Mouse (Mus musculus) heart, embryonic 14.5 days (tissue): ENCODE results near the gene Bcor. TPM values are rescaled to one million over a fixed set of nuclear protein-coding genes. Genes with fewer than 3 reads are reported as not detected.
A peak's percentile ranks its signal among the peaks of the same experiment; 100 is the strongest.

Source experiments
- ATAC-seq: fragments of 200-750 bp; cut with Nextera tagmentation; 2 replicates; pipeline ENCODE4 v1.8.0; 2017; ENCODE audit warnings: low read depth, moderate TSS enrichment; ENCODE audit not compliant: insufficient number of reproducible peaks, insufficient read depth, low FRiP score
- H3K27ac ChIP-seq, 2 experiments: fragments of 200-500 bp in 1 of 2; fragments of 300-500 bp in 1 of 2; sonication (generic) in 1 of 2; replicated peaks in 1 of 2; 2 replicates each; pipeline ENCODE4 v1.5.1; 2012 to 2014; ENCODE audit warnings: low read depth in 2 of 2, low read length in 2 of 2, control low read depth in 1 of 2, mild to moderate bottlenecking in 1 of 2, mixed read lengths in 1 of 2; ENCODE audit not compliant: control insufficient read depth in 1 of 2, insufficient read depth in 1 of 2
- H3K27me3 ChIP-seq: fragments of 300-500 bp; sonication (generic); 2 replicates; pipeline ENCODE4 v1.6.1; 2014; ENCODE audit warnings: mild to moderate bottlenecking, low read length, control low read depth; ENCODE audit not compliant: control insufficient read depth, insufficient read depth
- H3K36me3 ChIP-seq: fragments of 300-500 bp; sonication (generic); 2 replicates; pipeline ENCODE4 v1.6.1; 2014; ENCODE audit warnings: mild to moderate bottlenecking, control low read depth, low read length, mixed read lengths; ENCODE audit not compliant: control insufficient read depth, insufficient read depth
- H3K4me1 ChIP-seq, 2 experiments: fragments of 200-500 bp in 1 of 2; fragments of 300-500 bp in 1 of 2; sonication (generic) in 1 of 2; 2 replicates each; pipeline ENCODE4 v1.6.1; 2012 to 2014; ENCODE audit warnings: low read length in 2 of 2, control low read depth in 1 of 2, mixed read lengths in 1 of 2; ENCODE audit not compliant: control insufficient read depth in 2 of 2, insufficient read depth in 2 of 2
- H3K4me2 ChIP-seq: fragments of 300-500 bp; sonication (generic); 2 replicates; pipeline ENCODE4 v1.6.1; 2014; ENCODE audit warnings: mild to moderate bottlenecking, low read length
- H3K4me3 ChIP-seq, 2 experiments: fragments of 200-500 bp in 1 of 2; fragments of 300-500 bp in 1 of 2; sonication (generic) in 1 of 2; 2 replicates each; pipeline ENCODE4 v1.5.1; 2012 to 2014; ENCODE audit warnings: low read length in 2 of 2, mild to moderate bottlenecking in 2 of 2, control low read depth in 1 of 2, low read depth in 1 of 2, moderate library complexity in 1 of 2; ENCODE audit not compliant: control insufficient read depth in 1 of 2, insufficient read depth in 1 of 2
- H3K9ac ChIP-seq: fragments of 300-500 bp; sonication (generic); 2 replicates; pipeline ENCODE4 v1.6.1; 2014; ENCODE audit warnings: mild to moderate bottlenecking, low read length
- H3K9me3 ChIP-seq: fragments of 300-500 bp; sonication (generic); 2 replicates; pipeline ENCODE4 v1.6.1; 2016; ENCODE audit warnings: low read length, control low read depth; ENCODE audit not compliant: control insufficient read depth
- WGBS: fragments of 180-500 bp; shearing (Covaris S2); extraction: QIAGEN DNeasy Blood & Tissue Kit; methylation state at CpG from one replicate; pipeline ENCODE4 v1.1.7; 2014; 5-methylcytosine and 5-hydroxymethylcytosine counted together
- polyA plus RNA-seq: library from polyadenylated mRNA; unstranded; fragments of >200 nt; fragmentation: Nextera tagmentation; extraction: Ambion mirVana; gene quantifications from 2 replicates; pipeline ENCODE4 v1.2.1, GENCODE M21; 2014

Gene Bcor
- polyA plus RNA-seq, 1 experiment from 2014 or later, result 17.0 TPM

DNA sequence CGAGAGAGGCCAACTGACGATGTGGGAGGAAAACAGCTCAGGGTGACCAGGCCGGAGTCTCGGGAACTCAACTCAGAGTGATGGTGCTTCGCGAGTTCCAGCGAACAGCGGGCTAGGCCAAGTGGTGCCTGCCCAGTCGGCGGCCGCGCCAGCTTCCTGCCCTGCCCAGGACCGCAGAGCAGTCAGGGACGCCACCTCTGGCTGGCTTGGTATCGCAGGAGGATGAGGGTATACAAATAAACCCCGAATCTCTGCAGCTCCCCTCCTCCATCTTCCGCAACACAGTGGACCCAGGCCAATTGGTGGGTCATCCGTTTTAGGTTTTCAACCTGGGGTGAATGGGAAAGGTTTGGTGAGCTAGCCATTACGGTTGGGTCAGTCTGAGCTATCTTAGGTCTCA is 25.6 kb downstream of the Bcor start:
- no peaks in the 10 kb centered on the region for H3K9me3 ChIP-seq
- ATAC-seq, result no peak
- H3K9ac ChIP-seq, result peak overlapping the region; percentile 62
- peaks cover 13 to 20% of the 10 kb centered on the region in 2 experiments; a peak in 3 of 4 replicates for H3K4me1 ChIP-seq
- peak overlapping the region; percentile 41 to 43; a peak in 3 of 4 replicates for H3K4me3 ChIP-seq
- H3K36me3 ChIP-seq, result no peaks in the 10 kb centered on the region
- peak overlapping the region; percentile 78 for H3K4me2 ChIP-seq
- H3K27me3 ChIP-seq, result peaks cover 35% of the 10 kb centered on the region
- 3% methylated on average over 19 of the region's 19 CpGs for WGBS
- H3K27ac ChIP-seq, result peak overlapping the region; percentile 76 to 78; a peak in 3 of 4 replicates

DNA sequence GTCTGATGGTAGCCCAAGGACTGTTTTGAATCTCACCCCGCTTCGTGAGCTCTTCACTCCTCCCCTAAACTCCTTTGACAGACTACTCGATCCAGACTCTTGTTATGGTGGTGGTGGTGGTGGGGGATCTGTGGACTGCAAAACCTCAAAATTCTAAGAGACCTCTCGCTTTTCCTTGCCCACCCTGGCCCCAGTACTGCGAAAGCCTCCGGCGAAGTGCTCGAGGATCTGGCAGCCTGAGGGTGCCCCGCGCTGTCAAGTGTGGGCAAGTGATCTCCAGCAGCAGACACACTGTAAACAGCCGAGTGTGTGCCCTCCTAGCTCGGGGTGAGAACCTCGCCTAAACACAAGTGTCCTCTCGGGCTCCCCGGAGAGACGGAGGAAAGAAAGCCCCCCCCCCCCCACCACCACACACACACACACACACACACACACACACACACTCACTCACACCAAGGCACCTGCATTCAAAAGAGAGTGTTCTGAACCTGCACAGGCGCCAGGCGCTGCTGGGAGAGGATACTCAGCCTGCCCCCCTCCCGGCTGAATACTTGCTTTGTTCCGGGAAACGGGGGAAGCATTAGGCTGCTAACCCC is 26.2 kb downstream of the Bcor start:
- peaks cover 41% of the 10 kb centered on the region for H3K27me3 ChIP-seq

DNA sequence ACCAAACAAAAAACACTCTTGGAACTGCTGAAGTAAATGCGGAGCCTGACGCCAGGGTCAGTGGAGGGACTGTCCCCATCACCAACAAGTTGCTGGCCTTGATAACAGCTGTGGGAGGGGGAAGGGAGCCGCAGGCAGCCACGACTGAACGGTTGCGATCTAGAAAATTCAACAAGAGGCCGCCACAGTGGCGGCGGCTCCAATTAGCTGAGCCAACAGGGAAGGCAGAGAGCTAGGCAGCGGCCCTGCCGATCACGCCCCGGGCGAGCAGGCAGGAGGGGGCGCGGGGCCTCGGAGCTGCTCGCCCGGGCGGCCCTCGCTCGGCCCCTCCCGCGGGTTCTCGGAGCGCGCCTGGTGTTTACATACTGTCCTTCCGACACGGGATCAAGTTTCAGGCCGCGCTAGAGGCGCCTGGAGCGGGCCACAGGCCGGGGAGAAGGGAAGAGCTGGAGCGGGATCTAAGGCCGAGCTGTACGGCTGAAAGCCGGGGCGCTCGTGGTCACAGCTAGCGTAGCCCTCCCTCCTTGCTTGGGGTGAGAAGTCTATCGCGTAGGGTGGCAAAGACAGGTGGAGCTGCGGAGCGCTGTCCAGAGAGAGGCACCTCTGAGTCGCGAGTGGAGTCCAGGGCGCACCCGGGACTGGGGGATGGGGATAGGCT is 26.8 kb downstream of the Bcor start:
- Histone ChIP-seq H3K4me3 (peak overlapping the region; percentile 30 to 31), H3K9ac (peak overlapping the region; percentile 69), H3K9me3 (no peaks in the 10 kb centered on the region), H3K4me2 (peak overlapping the region; percentile 78), H3K4me1 (peaks cover 18 to 25% of the 10 kb centered on the region in 2 experiments), H3K36me3 (no peaks in the 10 kb centered on the region), H3K27ac (peak overlapping the region; percentile 76 to 78), H3K27me3 (peaks cover 43% of the 10 kb centered on the region)
- 0 out of 2 replicates have a peak, but pooled peaks have one; percentile 9 for ATAC-seq
- 2% methylated on average over 48 of the region's 49 CpGs for WGBS

More for the DNA sequence above, 26.2 kb downstream of the Bcor start:
- peak overlapping the region; percentile 69 for H3K9ac ChIP-seq
- peak overlapping the region; percentile 78 for H3K4me2 ChIP-seq
- no peaks in the 10 kb centered on the region for H3K36me3 ChIP-seq
- peaks cover 16 to 25% of the 10 kb centered on the region in 2 experiments for H3K4me1 ChIP-seq
- no peak for ATAC-seq
- WGBS, result 3% methylated on average over 20 of the region's 21 CpGs
- peak overlapping the region; percentile 76 to 78 for H3K27ac ChIP-seq
- H3K4me3 ChIP-seq, result peak overlapping the region; percentile 30 to 31
- no peaks in the 10 kb centered on the region for H3K9me3 ChIP-seq

DNA sequence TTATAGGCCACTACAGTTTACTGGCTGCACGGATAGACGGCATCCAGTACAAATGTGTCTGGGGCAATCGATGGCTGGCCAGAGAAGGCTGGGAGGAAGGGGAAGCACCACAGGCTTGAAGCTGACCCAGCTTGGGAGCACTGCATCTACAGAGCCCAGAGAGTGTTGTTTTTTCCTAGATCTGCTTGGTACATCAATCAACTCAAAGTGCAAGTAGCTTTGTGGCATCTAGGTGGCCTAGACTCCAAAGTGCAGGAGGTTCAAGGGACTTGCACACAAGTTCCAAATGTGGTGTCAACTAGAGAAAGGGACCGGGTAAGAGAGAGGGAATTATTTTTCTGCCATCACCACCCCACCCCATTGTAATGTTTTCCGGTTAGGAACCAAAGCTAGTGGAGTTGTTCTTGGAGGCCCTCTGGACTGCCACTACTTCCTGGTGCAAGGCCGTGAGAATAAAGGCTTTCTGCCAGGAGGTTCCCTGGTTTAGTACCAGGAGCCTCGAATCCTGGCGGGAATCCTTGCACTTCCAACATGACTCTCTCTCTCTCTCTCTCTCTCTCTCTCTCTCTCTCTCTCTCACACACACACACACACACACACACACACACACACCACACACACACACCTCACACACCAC is 27.5 kb downstream of the Bcor start:
- Histone ChIP-seq H3K9ac (no peak overlapping the region), H3K36me3 (no peaks in the 10 kb centered on the region), H3K4me3 (peak overlapping the region in 1 of 2 experiments; percentile 30; a peak in 1 of 4 replicates), H3K4me2 (peak overlapping the region; percentile 78), H3K27ac (peak overlapping the region; percentile 76 to 78), H3K27me3 (peaks cover 42% of the 10 kb centered on the region), H3K9me3 (no peaks in the 10 kb centered on the region), H3K4me1 (peaks cover 18 to 24% of the 10 kb centered on the region in 2 experiments)
- no peak for ATAC-seq
- WGBS, result 28% methylated on average over 8 of the region's 8 CpGs

DNA sequence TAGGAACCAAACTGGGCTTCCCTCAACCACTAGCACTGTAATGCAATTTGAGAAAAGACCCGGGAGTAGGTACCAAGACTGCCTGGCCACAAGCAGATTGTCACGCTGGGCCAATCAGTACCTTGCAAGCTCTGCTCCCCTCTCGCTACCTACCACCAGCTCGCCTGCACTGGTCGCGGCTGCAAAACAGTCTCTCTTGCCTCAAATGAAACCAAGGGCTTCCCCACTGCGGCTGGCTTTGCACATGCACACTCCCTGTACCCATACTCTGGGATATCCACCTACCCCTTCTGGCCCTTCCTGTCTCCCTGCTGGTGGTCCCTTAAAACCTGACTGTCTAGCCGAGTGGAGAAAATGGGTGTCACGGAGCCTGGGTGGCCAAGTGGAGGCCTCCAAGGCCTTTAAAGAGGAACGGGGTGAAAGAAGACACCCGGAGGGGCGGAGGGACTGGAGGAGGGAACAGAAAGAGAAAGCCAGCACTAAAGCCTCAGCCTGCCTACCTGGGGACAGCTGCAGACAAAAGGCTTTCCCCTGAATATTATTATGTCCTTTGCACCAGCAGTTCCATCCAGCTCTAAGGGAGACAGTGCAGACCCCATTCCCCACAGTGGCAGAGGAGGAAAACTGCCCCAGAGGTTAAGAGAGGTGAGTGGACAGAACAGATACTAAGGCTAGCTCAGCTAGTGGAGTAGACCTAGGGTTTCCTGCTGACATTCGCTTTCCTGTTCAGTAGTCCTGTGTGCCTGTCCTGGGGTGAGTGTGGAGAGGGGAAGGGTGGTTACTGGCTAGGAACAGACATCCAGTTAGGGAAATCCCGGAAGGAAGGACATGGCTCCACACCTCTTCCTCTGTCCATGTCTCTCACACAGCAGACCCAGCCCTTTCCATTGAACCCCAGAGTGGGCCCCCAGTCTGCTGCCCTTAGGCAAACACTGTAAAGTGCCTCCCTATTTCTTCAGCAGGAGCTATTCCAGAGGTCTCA is 30.0 kb downstream of the Bcor start:
- Histone ChIP-seq H3K27me3 (peaks cover 52% of the 10 kb centered on the region), H3K36me3 (no peaks in the 10 kb centered on the region), H3K4me1 (peaks cover 24 to 27% of the 10 kb centered on the region in 2 experiments), H3K4me2 (no peak overlapping the region; the same call in 1 of the 2 replicates), H3K9ac (no peak overlapping the region), H3K9me3 (no peaks in the 10 kb centered on the region), H3K27ac (no peak overlapping the region), H3K4me3 (no peak overlapping the region)
- no peak for ATAC-seq
- WGBS, result 35% methylated on average over 14 of the region's 14 CpGs

DNA sequence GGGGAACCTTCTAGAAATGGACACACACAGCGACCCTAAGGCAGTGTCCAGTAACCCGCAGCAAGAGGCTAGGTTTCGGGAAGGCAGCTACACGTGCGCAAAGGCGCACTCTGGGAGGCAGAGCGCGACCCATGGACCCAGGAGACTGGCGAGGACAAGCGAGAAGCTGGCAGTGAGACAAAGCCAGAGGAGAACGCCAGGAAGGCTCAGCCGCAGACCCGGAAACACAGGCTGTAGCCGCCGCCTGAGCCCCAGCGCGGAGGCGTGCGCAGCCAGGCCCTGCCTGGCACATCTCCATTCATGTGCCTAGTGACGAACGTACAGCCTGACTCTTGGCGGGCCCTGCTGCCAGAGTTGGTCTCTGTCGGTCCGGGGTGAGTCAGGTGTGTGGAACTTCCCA is 30.9 kb downstream of the Bcor start:
- peaks cover 21 to 25% of the 10 kb centered on the region in 2 experiments for H3K4me1 ChIP-seq
- H3K4me2 ChIP-seq, result peak overlapping the region; percentile 73
- H3K4me3 ChIP-seq, result peak overlapping the region; percentile 23 to 64
- no peaks in the 10 kb centered on the region for H3K36me3 ChIP-seq
- no peak for ATAC-seq
- 3% methylated on average over 24 of the region's 24 CpGs for WGBS
- H3K27ac ChIP-seq, result peak overlapping the region; percentile 70 to 86
- H3K27me3 ChIP-seq, result peaks cover 50% of the 10 kb centered on the region
- no peaks in the 10 kb centered on the region for H3K9me3 ChIP-seq
- H3K9ac ChIP-seq, result peak overlapping the region; percentile 65
